Mouse (Mus musculus): ENCODE measurements around the gene Rufy3.

DNA sequence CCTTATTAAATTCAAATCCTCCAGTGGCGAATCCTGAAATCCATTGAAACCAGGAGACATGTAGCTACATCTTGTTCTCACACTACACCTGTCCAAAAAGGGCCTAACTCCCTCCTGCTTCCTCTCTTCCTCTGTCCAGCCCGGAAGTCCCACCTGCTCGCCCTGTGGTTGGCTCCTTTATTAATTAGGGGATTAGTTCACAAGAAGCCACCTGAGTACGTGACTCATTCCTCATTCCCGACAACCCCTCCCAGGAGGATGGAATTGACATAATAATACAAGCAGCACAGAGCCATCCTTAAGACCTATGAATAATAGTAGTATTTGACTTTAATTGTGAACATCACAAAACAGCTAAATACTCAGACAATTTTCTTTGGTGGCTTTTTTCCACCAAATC, 69.2 kb downstream of the Rufy3 start:
- TF ChIP-seq CTCF (IDR thresholded peaks at IDR 0.05; ENCODE audit: low read depth, low read length) (no peak), POLR2A (IDR thresholded peaks at IDR 0.05; ENCODE audit: insufficient read depth, low read length) (no peak)
